Mouse (Mus musculus) liver, embryonic 15.5 days (tissue): ENCODE results near the gene Higd2a. TPM values are rescaled to one million over a fixed set of nuclear protein-coding genes. Genes with fewer than 3 reads are reported as not detected.

ENCODE experiments used
- ATAC-seq: fragments of 200-750 bp; cut with Nextera tagmentation; 2 replicates; pipeline ENCODE4 v1.8.0; 2017; ENCODE audit warnings: moderate number of reproducible peaks, mild to moderate bottlenecking, moderate library complexity; ENCODE audit not compliant: insufficient read depth
- H3K27ac ChIP-seq: fragments of 300-500 bp; sonication (generic); replicated peaks from 2 replicates; pipeline ENCODE4 v1.5.1; 2015; ENCODE audit warnings: mild to moderate bottlenecking, inconsistent platforms
- H3K27me3 ChIP-seq: fragments of 300-500 bp; sonication (generic); 2 replicates; pipeline ENCODE4 v1.6.1; 2015; ENCODE audit warnings: mild to moderate bottlenecking, inconsistent platforms
- H3K36me3 ChIP-seq: fragments of 300-500 bp; sonication (generic); replicated peaks from 2 replicates; pipeline ENCODE4 v1.6.1; 2015; ENCODE audit warnings: moderate library complexity, mild to moderate bottlenecking, inconsistent platforms
- H3K4me1 ChIP-seq: fragments of 300-500 bp; sonication (generic); replicated peaks from 2 replicates; pipeline ENCODE4 v1.6.1; 2015; ENCODE audit warnings: inconsistent platforms
- H3K4me2 ChIP-seq: fragments of 300-500 bp; sonication (generic); 2 replicates; pipeline ENCODE4 v1.6.1; 2015; ENCODE audit warnings: moderate library complexity, mild to moderate bottlenecking, inconsistent platforms
- H3K4me3 ChIP-seq: fragments of 300-500 bp; sonication (generic); replicated peaks from 2 replicates; pipeline ENCODE4 v1.5.1; 2015; ENCODE audit warnings: mild to moderate bottlenecking, inconsistent platforms
- H3K9ac ChIP-seq: fragments of 300-500 bp; sonication (generic); 2 replicates; pipeline ENCODE4 v1.6.1; 2015; ENCODE audit warnings: moderate library complexity, mild to moderate bottlenecking, inconsistent platforms
- H3K9me3 ChIP-seq: fragments of 300-500 bp; sonication (generic); replicated peaks from 2 replicates; pipeline ENCODE4 v1.6.1; 2016; ENCODE audit warnings: inconsistent platforms
- WGBS: fragments of 180-500 bp; shearing (Covaris S2); methylation state at CpG from one replicate; pipeline ENCODE4 v1.1.7; 2015; ENCODE audit warnings: mixed read lengths; ENCODE audit not compliant: insufficient replicate concordance; 5-methylcytosine and 5-hydroxymethylcytosine counted together
- polyA plus RNA-seq: library from polyadenylated mRNA; unstranded; fragments of >200 nt; fragmentation: Nextera tagmentation; extraction: Ambion mirVana; gene quantifications from 2 replicates; pipeline ENCODE4 v1.2.1, GENCODE M21; 2015

Higd2a gene
- polyA plus RNA-seq, 1 experiment from 2014 or later: 106 TPM

DNA sequence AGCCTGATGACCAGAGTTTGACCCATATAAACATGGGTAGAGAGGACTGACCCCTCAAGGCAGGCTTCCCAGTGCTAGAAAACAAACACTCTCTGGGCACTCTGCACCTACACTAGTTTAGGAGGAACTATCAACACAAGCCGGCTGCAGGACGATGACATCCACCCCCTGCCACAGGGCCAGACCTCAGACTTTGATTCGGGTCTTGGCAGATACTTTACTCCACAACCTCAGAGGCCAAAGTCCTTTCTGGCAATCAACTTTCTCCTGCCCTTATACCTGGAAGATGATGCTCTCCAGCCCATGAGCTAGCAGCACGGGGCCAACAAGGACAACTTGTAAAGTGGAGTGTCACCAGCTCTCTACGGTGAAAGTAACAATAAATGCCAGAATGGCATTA lies 7.1 kb upstream of the Higd2a start:
- no peak for ATAC-seq
- no peak overlapping the region for H3K27ac ChIP-seq
- no peaks in the 10 kb centered on the region for H3K9me3 ChIP-seq
- H3K4me3 ChIP-seq: no peak overlapping the region
- WGBS: 81% methylated on average over 5 of the region's 5 CpGs
- peaks cover 16% of the 10 kb centered on the region for H3K4me1 ChIP-seq
- H3K27me3 ChIP-seq: no peaks in the 10 kb centered on the region
- H3K9ac ChIP-seq: no peak overlapping the region
- H3K4me2 ChIP-seq: no peak overlapping the region
- peaks cover 67% of the 10 kb centered on the region for H3K36me3 ChIP-seq

DNA sequence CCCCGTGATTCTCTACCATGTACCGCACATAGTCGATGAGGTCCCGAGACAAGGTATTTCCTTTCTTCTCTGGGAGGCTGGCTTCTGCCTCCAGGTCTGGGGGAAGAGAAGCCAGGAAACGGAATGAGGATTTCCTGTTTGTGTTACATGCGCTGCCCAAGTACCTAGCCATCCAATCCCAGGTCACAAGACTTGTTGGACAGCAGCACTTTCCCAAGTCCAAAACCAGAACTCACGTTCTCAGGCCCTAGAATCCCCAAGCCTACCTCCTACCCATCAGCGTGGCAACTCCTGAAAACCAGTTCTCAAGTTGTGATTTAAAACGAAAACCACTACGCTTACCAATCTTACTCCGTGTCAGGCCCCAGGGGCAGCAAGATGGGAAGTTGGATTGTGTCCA lies 4.2 kb upstream of the Higd2a start:
- H3K4me2 ChIP-seq: no peak overlapping the region
- no peak overlapping the region for H3K4me3 ChIP-seq
- H3K27ac ChIP-seq: no peak overlapping the region
- no peaks in the 10 kb centered on the region for H3K27me3 ChIP-seq
- 79% methylated on average over 11 of the region's 11 CpGs for WGBS
- no peak for ATAC-seq
- no peak overlapping the region for H3K9ac ChIP-seq
- H3K9me3 ChIP-seq: no peaks in the 10 kb centered on the region
- peaks cover 68% of the 10 kb centered on the region for H3K36me3 ChIP-seq
- peaks cover 22% of the 10 kb centered on the region for H3K4me1 ChIP-seq

DNA sequence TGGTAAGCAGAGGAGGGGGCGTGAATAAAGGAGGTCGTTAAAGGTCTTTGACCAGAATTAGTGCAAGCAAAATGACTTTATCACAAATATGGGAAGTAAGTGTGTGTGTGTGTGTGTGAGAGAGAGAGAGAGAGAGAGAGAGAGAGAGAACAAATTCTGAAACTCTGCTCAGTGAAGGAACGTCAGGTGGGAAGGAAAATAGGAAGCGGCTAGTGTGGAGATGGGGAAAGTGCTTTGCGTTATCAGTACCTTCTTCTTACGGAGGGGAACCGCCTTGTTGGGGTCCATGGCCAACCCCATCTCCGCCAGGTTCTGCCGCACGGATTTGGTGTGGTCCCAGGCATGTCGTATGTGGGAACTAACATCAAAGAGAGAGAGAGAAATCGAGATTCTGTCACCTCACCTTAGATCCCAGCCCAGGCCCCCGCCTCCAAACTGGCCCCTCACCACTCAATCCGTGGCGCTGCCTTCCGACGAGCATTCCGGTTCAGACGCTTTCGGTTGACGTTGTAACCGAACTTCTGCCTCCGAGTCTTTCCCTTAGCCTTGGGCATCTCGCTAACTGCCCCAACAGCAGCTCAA lies 502 bp upstream of the Higd2a start:
- under 1% methylated on average over 24 of the region's 24 CpGs for WGBS
- H3K9me3 ChIP-seq: no peaks in the 10 kb centered on the region
- H3K27me3 ChIP-seq: no peaks in the 10 kb centered on the region
- peaks cover 41% of the 10 kb centered on the region for H3K4me1 ChIP-seq
- ATAC-seq: peak; percentile 38
- peak overlapping the region; percentile 43; the same call in 1 of the 2 replicates for H3K27ac ChIP-seq
- H3K9ac ChIP-seq: peak overlapping the region; percentile 82
- peak overlapping the region; percentile 90 for H3K4me2 ChIP-seq
- H3K4me3 ChIP-seq: peak overlapping the region; percentile 89
- peaks cover 52% of the 10 kb centered on the region for H3K36me3 ChIP-seq

DNA sequence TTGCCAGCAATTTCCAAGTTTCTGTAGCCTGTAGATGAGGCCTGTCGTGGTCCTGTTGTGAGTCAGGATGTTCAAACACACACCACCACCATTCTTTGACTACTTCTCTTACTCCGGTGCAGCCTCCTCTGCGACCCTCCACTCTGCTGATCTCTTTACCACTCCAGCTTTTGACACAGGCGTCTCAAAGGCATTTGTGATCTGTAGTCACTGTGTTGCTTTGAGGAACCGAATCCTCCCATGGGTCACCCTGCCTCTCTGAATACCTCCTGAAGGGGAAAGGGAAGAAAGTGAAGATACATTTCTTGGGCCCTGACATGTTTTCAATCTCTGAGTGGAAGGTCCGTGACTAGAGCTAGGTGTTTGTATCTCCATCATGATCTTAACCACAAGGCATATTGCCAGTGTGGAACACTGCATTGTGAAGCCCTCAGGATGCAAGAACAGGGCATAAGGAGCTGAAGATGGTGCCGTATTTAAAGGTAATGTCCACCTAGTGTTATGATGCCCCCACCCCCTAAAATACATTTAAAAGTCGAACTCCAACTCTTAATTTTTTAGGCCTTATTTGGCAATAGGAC lies 1.9 kb downstream of the Higd2a start:
- Histone ChIP-seq H3K9ac (no peak overlapping the region), H3K27ac (no peak overlapping the region), H3K4me2 (peak overlapping the region; percentile 90), H3K9me3 (no peaks in the 10 kb centered on the region), H3K27me3 (no peaks in the 10 kb centered on the region), H3K4me1 (peaks cover 41% of the 10 kb centered on the region), H3K4me3 (peak overlapping the region; percentile 89), H3K36me3 (peaks cover 49% of the 10 kb centered on the region)
- ATAC-seq: no peak
- 80% methylated on average over 8 of the region's 8 CpGs for WGBS

DNA sequence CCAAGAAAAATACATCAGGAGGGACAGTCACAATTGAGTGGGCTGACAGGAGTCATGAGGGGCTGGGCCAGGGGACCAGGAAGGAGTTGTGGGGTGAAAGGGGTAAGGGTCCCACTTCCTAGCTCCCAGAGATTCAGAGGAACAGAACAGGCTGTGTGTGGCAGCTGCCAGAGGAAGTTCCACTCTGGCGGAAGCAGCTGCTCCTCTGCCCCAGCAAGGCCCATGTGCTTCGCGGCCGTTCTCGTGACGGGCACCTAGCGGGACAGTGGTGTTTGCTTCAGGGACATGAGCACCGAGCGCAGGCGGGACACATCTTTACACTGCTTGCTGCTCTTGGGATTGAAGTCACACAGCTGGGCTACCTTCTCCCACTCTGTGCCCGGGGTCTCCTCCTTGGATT lies 3.6 kb downstream of the Higd2a start:
- H3K27me3 ChIP-seq: no peaks in the 10 kb centered on the region
- no peak for ATAC-seq
- no peak overlapping the region for H3K4me2 ChIP-seq
- H3K4me3 ChIP-seq: no peak overlapping the region
- H3K27ac ChIP-seq: no peak overlapping the region
- peaks cover 52% of the 10 kb centered on the region for H3K36me3 ChIP-seq
- 77% methylated on average over 11 of the region's 11 CpGs for WGBS
- H3K9ac ChIP-seq: no peak overlapping the region
- H3K4me1 ChIP-seq: peaks cover 35% of the 10 kb centered on the region
- H3K9me3 ChIP-seq: no peaks in the 10 kb centered on the region

DNA sequence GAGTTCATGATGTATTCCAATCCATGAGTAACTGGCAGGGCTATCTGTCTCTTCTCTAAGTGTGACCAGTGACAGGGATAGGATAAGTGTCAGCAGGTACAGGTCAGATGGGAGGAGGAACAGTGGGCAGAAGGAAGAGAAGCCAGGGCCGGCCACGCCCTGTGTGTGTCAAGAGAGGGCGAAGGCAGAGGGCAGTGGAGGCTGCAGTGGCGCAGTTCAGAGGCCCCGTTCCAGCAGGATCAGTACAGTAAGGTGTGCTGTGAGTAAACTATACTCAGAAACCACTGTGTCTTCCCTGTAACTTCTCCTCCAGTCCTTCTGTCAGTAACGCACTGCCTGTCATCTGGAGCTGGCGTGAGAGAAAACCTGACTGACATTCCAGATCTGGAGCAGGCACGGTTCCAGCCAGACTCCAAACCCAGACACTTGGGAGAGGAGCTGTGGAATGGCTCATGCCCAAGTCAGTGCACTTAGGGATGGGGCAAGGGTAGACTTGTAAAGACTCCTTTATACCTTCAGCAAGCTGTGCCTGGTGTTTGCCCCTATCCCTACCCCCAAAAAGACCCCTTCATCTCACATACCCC lies 6.2 kb downstream of the Higd2a start:
- no peak overlapping the region for H3K27ac ChIP-seq
- WGBS: 73% methylated on average over 8 of the region's 8 CpGs
- H3K4me2 ChIP-seq: no peak overlapping the region
- peaks cover 18% of the 10 kb centered on the region for H3K4me1 ChIP-seq
- no peak overlapping the region for H3K4me3 ChIP-seq
- ATAC-seq: no peak
- no peak overlapping the region for H3K9ac ChIP-seq
- H3K36me3 ChIP-seq: peaks cover 69% of the 10 kb centered on the region
- no peaks in the 10 kb centered on the region for H3K27me3 ChIP-seq
- H3K9me3 ChIP-seq: no peaks in the 10 kb centered on the region

DNA sequence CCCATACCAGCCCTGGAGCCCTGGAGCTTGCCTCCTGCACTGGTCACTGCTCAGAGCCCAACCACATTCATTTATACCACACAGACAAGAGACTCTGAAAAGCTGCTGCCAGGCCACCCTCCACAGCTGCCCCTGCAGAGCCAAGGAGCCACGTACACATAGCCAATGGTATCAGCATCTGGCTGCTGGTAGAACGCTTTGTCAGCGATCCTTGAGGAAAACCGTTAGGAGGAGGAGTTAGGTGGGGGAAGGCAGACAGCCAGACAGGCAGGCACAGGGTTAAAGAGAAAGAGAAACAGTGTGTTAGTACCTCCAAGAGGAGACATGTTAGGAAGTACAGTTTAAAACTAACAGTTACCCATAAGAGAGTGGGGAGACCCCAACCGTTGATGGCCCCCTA lies 6.9 kb downstream of the Higd2a start:
- Histone ChIP-seq H3K4me2 (no peak overlapping the region), H3K4me3 (no peak overlapping the region), H3K27me3 (no peaks in the 10 kb centered on the region), H3K4me1 (peaks cover 11% of the 10 kb centered on the region), H3K9ac (no peak overlapping the region), H3K36me3 (peaks cover 71% of the 10 kb centered on the region), H3K9me3 (no peaks in the 10 kb centered on the region), H3K27ac (no peak overlapping the region)
- WGBS: 80% methylated on average over 5 of the region's 5 CpGs
- ATAC-seq: no peak

DNA sequence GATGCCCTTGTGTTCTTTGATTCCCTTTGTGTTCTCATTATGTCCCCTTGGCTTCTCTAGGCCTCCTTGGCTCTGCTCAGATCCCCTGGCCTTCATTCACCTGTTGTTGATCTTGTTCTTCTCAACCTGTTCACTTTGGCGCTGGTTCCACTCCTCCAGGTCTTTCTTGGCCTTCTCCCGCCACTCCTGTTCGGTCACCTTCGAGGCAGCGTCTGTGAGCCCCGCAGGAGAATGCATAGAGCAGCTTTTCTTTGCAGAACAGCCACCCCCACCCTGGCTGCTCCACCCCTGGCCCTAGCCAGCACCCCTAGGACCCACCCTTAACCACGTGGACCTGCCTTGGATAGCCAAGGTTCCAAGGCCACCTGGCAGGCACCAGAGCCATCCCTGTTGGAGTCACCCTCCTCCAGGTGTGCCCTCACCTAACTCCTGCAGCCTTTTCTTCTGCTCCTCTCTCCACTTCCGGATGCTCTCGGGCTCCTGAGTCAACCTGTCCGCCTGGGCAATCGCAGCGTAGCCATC lies 8.7 kb downstream of the Higd2a start:
- ATAC-seq: no peak
- Histone ChIP-seq H3K4me2 (no peak overlapping the region), H3K4me3 (no peak overlapping the region), H3K4me1 (0 out of 2 replicates have a peak, but pooled peaks cover 3% of the 10 kb centered on the region), H3K9ac (no peak overlapping the region), H3K36me3 (peaks cover 61% of the 10 kb centered on the region), H3K27me3 (no peaks in the 10 kb centered on the region), H3K9me3 (no peaks in the 10 kb centered on the region), H3K27ac (no peak overlapping the region)
- WGBS: 84% methylated on average over 12 of the region's 12 CpGs

DNA sequence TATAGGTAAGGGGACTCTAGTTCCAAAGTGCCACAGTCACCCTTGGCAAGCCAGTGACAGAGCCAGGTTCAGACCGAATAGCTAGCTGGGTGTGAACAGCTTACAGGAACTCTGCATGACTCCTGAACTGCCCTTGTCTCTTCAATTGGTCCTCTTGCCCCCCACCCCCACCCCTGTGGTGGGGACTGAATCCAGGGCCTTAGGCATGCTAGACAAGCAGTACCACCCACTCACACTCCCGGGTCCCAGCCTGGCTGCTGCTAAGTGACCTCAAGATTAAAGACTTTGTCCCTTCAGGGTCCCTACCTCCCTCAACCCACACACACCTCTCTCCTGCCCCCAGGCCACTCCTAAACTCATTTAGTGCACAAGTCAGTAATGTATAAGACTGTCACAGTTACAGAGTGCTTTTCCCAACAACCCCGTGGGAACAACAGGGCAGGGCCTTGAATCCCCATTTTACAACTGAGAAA lies 12.7 kb downstream of the Higd2a start:
- 61% methylated on average over 3 of the region's 3 CpGs for WGBS
- ATAC-seq: no peak
- H3K9ac ChIP-seq: no peak overlapping the region

DNA sequence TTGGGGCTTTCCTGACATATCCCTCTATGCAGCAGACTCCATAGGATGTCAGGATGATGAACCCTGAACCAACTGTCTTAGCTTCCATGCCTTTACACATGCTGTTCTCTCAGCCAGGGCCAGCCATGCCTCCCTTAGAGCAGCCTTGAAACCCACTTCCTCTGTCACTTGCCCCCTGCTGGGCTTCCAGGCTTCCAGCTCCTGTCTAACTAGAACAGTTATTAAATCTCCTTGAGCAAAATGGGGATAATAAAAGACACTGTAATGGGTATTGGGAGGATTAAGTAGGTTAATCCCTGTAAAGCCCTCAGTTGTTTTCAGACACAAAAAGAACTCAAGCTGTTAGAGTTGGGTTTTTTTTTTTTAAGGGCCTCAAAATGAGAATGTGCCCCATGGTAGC lies 13.5 kb downstream of the Higd2a start:
- Histone ChIP-seq H3K36me3 (peaks cover 43% of the 10 kb centered on the region), H3K9ac (no peak overlapping the region), H3K27ac (no peak overlapping the region), H3K4me1 (peaks cover 20% of the 10 kb centered on the region), H3K4me2 (no peak overlapping the region), H3K9me3 (no peaks in the 10 kb centered on the region), H3K4me3 (no peak overlapping the region), H3K27me3 (no peaks in the 10 kb centered on the region)
- no peak for ATAC-seq

More for the DNA sequence above, 12.7 kb downstream of the Higd2a start:
- Histone ChIP-seq H3K4me1 (peaks cover 13% of the 10 kb centered on the region), H3K36me3 (peaks cover 51% of the 10 kb centered on the region), H3K27me3 (no peaks in the 10 kb centered on the region), H3K4me3 (no peak overlapping the region), H3K4me2 (no peak overlapping the region), H3K27ac (no peak overlapping the region), H3K9me3 (no peaks in the 10 kb centered on the region)

DNA sequence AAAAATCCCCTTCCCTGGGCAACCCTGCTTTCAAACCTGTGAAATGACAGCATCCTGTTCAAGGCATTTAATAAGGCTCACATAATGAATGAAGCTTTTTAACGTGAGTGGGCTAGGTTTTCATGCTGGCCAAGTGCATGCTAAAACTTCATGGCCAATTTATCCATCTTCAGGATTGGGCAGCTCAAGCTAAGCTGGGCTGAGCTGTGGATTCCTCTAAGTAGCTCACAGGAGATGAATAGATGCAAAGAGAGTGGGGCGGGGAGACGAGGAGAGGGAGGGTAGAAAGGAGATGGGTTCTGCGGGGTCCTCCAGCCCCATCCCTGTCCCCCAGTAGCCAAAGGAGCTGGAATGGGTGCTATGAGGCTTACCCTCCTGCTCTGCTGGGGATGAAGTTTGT lies 14.2 kb downstream of the Higd2a start:
- Histone ChIP-seq H3K4me1 (peaks cover 27% of the 10 kb centered on the region), H3K27me3 (no peaks in the 10 kb centered on the region), H3K9ac (no peak overlapping the region), H3K9me3 (no peaks in the 10 kb centered on the region), H3K4me2 (no peak overlapping the region), H3K27ac (no peak overlapping the region), H3K36me3 (peaks cover 37% of the 10 kb centered on the region), H3K4me3 (no peak overlapping the region)
- WGBS: 79% methylated on average over 4 of the region's 4 CpGs
- no peak for ATAC-seq
